Mouse (Mus musculus) cerebellum, adult 2 months (tissue): ENCODE results near the gene Pink1.

ENCODE experiments used
- CTCF ChIP-seq: fragments of 200-500 bp; IDR thresholded peaks from 2 replicates; pipeline ENCODE4 v1.5.1; 2011; ENCODE audit warnings: low read depth, mild to moderate bottlenecking, control low read depth, low read length, moderate library complexity, borderline replicate concordance; ENCODE audit not compliant: insufficient read depth
- POLR2A ChIP-seq: fragments of 200-500 bp; IDR thresholded peaks from 2 replicates; pipeline ENCODE4 v1.6.1; 2011; ENCODE audit warnings: low read length, control low read depth, borderline replicate concordance; ENCODE audit not compliant: insufficient read depth

DNA sequence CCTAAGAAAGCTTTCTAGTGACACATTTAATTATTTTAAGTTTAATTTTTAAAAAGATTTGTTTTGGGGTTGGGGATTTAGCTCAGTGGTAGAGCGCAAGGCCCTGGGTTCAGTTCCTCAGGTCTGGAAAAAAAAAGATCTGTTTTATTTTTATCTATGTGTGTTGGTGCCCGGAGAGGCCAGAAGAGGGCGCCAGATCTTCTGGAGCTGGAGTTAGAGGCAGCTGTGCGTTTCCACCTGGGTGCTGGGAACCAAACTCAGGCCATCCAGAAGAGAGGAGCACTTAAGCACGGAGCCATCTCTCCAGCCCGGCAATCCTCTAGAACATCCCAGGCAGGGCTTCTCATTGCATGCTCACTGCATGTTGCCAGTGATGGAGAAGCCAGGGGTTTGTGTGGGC is 9.7 kb downstream of the Pink1 start:
- TF ChIP-seq POLR2A = no peak
- peak; percentile 20; the same call in 1 of the 2 replicates for TF ChIP-seq CTCF
